Mouse (Mus musculus) liver, embryonic 14.5 days (tissue): ENCODE data around the gene Gm813. TPM values are rescaled to one million over a fixed set of nuclear protein-coding genes. Genes with fewer than 3 reads are reported as not detected.

Experiments used
- ATAC-seq: fragments of 200-750 bp; cut with Nextera tagmentation; 2 replicates; pipeline ENCODE4 v1.8.0; 2017; ENCODE audit warnings: moderate number of reproducible peaks, mild to moderate bottlenecking, moderate library complexity; ENCODE audit not compliant: insufficient read depth
- DNase-seq, 3 experiments: peaks; one replicate each; pipeline ENCODE4 v3.0.0-alpha.2; 2012 to 2013; ENCODE audit warnings: low read depth in 3 of 3, low spot score in 3 of 3
- H3K27ac ChIP-seq: fragments of 300-500 bp; sonication (generic); 2 replicates; pipeline ENCODE4 v1.5.1; 2014; ENCODE audit warnings: moderate library complexity, mild to moderate bottlenecking, control low read depth, inconsistent platforms
- H3K27me3 ChIP-seq: fragments of 300-500 bp; sonication (generic); 2 replicates; pipeline ENCODE4 v1.6.1; 2014; ENCODE audit warnings: mild to moderate bottlenecking, low read length, moderate library complexity; ENCODE audit not compliant: control insufficient read depth, insufficient read depth
- H3K36me3 ChIP-seq: fragments of 300-500 bp; sonication (generic); replicated peaks from 2 replicates; pipeline ENCODE4 v1.6.1; 2014; ENCODE audit warnings: low read depth; ENCODE audit not compliant: control insufficient read depth, insufficient read depth
- H3K4me1 ChIP-seq, 2 experiments: fragments of 200-500 bp in 1 of 2; fragments of 300-500 bp in 1 of 2; sonication (generic) in 1 of 2; replicated peaks; 2 replicates each; pipeline ENCODE4 v1.6.1; 2012 to 2014; ENCODE audit warnings: antibody characterized with exemption in 1 of 2, inconsistent platforms in 1 of 2, low read length in 1 of 2; ENCODE audit not compliant: control insufficient read depth in 2 of 2, insufficient read depth in 2 of 2
- H3K4me2 ChIP-seq: fragments of 300-500 bp; sonication (generic); 2 replicates; pipeline ENCODE4 v1.6.1; 2014; ENCODE audit warnings: low read depth, mild to moderate bottlenecking, control low read depth, moderate library complexity
- H3K4me3 ChIP-seq, 2 experiments: fragments of 200-500 bp in 1 of 2; fragments of 300-500 bp in 1 of 2; sonication (generic) in 1 of 2; 2 replicates each; pipeline ENCODE4 v1.5.1; 2012 to 2014; ENCODE audit warnings: low read depth in 2 of 2, low read length in 2 of 2, mild to moderate bottlenecking in 2 of 2, control low read depth in 1 of 2, inconsistent platforms in 1 of 2, moderate library complexity in 1 of 2; ENCODE audit not compliant: insufficient read depth in 1 of 2
- H3K9ac ChIP-seq: fragments of 300-500 bp; sonication (generic); replicated peaks from 2 replicates; pipeline ENCODE4 v1.6.1; 2014; ENCODE audit warnings: mild to moderate bottlenecking, control low read depth, moderate library complexity
- H3K9me3 ChIP-seq: fragments of 300-500 bp; sonication (generic); 2 replicates; pipeline ENCODE4 v1.6.1; 2016; ENCODE audit warnings: low read length, mixed read lengths; ENCODE audit not compliant: control insufficient read depth
- CTCF ChIP-seq: IDR thresholded peaks from 2 replicates; pipeline ENCODE4 v1.5.1; 2016; ENCODE audit warnings: antibody characterized with exemption, low read depth, control low read depth
- EP300 ChIP-seq: IDR thresholded peaks from 2 replicates; pipeline ENCODE4 v1.6.1; 2016; ENCODE audit warnings: antibody characterized with exemption, low read depth
- WGBS: fragments of 180-500 bp; shearing (Covaris S2); extraction: QIAGEN DNeasy Blood & Tissue Kit; methylation state at CpG from one replicate; pipeline ENCODE4 v1.1.7; 2014; ENCODE audit not compliant: insufficient replicate concordance; 5-methylcytosine and 5-hydroxymethylcytosine counted together
- polyA plus RNA-seq, 2 experiments: library from polyadenylated mRNA; depleted of rRNA in 1 of 2; stranded (reverse) in 1 of 2; unstranded in 1 of 2; fragments of >200 nt; fragmentation: Nextera tagmentation in 1 of 2; extraction: Ambion mirVana in 1 of 2; gene quantifications; 2 replicates each; pipeline versions ENCODE4 v1.2.1 to v1.2.3; 2012 to 2014

Gene Gm813
- polyA plus RNA-seq, 2 experiments = not detected

DNA sequence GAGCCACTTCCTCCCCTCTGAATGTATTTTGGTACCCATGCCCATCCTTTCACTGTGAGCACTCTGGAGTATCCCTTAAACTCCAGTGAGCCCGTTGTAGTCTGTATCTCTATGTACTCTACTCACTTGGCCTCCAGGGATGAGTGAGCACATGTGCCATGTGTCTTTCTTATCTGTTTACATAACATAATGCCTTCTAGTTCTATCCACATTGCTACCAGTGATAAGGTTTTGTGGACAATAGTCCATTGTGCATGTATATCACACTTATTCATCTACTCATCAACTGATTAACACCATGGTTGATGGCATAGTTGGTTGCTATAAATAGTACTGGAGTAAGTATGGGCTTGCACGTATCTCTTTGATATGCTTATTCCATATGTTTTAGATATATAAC, 12.9 kb downstream of the Gm813 start:
- Histone ChIP-seq H3K36me3 (no peaks in the 10 kb centered on the region), H3K9me3 (no peaks in the 10 kb centered on the region), H3K27ac (peak overlapping the region; percentile 80), H3K27me3 (no peaks in the 10 kb centered on the region), H3K4me3 (no peak overlapping the region), H3K4me1 (peaks cover 22 to 30% of the 10 kb centered on the region in 2 experiments), H3K9ac (no peak overlapping the region), H3K4me2 (no peak overlapping the region)
- peak; percentile 65 for ATAC-seq
- DNase-seq = peak in 2 of 3 experiments; percentile 23 to 29
- TF ChIP-seq EP300 (peak; percentile 57), CTCF (no peak)
- 30% methylated on average over 2 of the region's 2 CpGs for WGBS

DNA sequence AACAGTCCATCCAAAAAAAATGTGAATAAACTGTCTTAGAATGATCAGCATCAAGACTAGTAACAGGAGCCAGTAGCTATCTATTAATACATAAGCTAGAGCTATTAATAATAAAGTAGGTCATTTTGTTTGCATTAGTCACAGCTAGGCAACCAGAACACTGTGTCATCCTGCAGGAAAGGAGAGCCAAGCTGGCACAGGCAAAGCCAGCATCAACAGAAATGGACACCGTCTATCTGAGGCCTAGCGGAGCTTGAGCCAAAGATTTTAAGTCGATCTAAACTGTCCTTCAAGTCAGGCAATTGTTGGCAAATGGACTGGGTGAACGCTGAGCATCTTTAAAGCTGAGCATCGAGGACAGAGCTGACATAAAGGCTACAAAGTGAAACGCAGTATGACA, 15.9 kb downstream of the Gm813 start:
- Histone ChIP-seq H3K4me2 (no peak overlapping the region), H3K27ac (no peak overlapping the region), H3K9ac (no peak overlapping the region), H3K27me3 (no peaks in the 10 kb centered on the region), H3K4me3 (no peak overlapping the region), H3K9me3 (no peaks in the 10 kb centered on the region), H3K36me3 (no peaks in the 10 kb centered on the region), H3K4me1 (peaks cover 14 to 22% of the 10 kb centered on the region in 2 experiments)
- WGBS = 81% methylated on average over 6 of the region's 6 CpGs
- TF ChIP-seq EP300 (no peak), CTCF (no peak)
- DNase-seq (no peak), ATAC-seq (no peak)

DNA sequence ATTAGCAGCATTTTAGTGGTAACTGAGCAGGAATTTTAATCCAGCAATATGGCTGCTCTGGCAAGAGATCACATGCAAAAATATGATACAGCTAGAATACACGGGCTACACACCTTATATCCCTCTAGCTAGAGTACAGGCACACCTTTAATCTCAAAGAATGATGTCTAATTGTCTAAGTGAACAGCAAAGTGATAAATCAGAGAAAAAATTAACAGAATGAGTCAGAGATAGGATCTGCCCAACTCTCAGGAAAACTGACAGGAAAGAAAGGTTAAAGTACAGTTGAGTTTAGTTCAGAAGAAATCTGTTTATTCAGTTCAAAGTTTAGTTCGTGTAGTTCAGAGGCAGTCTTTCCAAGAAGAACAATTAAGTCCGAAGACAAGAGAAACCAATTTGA, 25.5 kb downstream of the Gm813 start:
- TF ChIP-seq CTCF (no peak), EP300 (no peak)
- 64% methylated on average over 3 of the region's 3 CpGs for WGBS
- no peak overlapping the region for H3K27ac ChIP-seq

DNA sequence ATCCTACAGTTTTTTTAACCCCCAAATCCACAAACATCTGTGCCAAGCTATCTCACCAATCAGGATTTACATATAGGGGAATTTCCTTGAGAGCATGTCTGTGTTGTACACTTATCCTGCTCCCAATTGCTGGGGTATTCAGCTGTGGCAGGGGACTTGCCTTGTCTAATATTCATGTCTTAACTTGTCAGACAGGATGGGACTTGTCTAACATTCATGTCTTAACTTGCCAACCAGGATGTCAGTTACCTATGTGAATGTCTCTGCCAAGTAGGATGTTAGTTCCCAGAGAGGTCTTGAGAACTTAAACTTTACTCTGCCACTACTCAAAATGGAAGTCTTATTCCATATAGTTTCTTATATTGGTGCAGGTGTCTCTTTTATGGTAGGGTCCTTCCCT, 27.3 kb downstream of the Gm813 start:
- no peaks in the 10 kb centered on the region for H3K36me3 ChIP-seq
- no peaks in the 10 kb centered on the region for H3K27me3 ChIP-seq
- no peak overlapping the region for H3K4me2 ChIP-seq
- TF ChIP-seq EP300 (no peak), CTCF (no peak)
- H3K9me3 ChIP-seq = no peaks in the 10 kb centered on the region
- DNase-seq = no peak
- H3K4me1 ChIP-seq = no peaks in the 10 kb centered on the region
- H3K9ac ChIP-seq = no peak overlapping the region
- no peak for ATAC-seq
- H3K4me3 ChIP-seq = no peak overlapping the region
- H3K27ac ChIP-seq = no peak overlapping the region

More for the DNA sequence above, 25.5 kb downstream of the Gm813 start:
- ATAC-seq (no peak), DNase-seq (no peak)
- Histone ChIP-seq H3K9ac (no peak overlapping the region), H3K4me2 (no peak overlapping the region), H3K27me3 (no peaks in the 10 kb centered on the region), H3K9me3 (no peaks in the 10 kb centered on the region), H3K4me3 (no peak overlapping the region), H3K4me1 (no peaks in the 10 kb centered on the region), H3K36me3 (no peaks in the 10 kb centered on the region)

DNA sequence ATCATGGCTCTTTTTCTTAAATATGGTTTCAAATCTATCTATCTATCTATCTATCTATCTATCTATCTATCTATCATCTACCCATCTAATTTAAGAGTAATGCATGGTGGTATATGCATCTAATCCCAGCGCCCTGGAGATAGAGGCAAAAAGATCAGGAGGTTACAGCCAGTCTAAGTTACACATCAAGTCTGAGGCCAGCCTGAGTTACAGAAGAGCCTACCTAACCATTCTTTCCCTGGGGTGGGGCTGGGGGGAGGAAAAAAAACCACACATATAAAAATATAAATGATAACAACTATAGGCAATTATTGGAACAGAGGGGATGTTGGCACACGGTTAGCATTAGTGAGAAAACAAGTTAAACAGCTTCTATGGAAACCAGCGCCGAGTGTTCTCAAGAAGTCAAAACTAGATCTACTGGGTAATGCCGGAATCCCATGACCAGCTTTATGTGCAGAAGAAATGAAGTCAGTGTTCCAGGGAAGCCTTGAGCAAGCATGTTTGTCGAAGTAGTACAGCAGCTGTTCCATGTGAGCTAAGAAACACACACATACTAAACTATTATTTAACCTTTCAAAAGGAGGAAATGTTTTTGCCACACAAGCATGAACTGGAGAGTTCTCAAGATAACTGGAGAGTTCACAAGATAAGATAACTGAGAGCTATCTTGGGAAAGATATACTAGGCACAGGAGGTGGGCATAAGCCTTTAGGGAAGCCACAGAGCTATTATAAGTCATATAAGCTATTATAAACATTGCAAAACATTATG, 42.6 kb downstream of the Gm813 start:
- no peaks in the 10 kb centered on the region for H3K36me3 ChIP-seq
- H3K4me2 ChIP-seq = no peak overlapping the region
- TF ChIP-seq EP300 = no peak
- TF ChIP-seq CTCF = no peak
- DNase-seq (no peak), ATAC-seq (no peak)
- no peaks in the 10 kb centered on the region for H3K9me3 ChIP-seq
- no peak overlapping the region for H3K9ac ChIP-seq
- no peaks in the 10 kb centered on the region for H3K27me3 ChIP-seq
- no peaks in the 10 kb centered on the region for H3K4me1 ChIP-seq
- H3K27ac ChIP-seq = no peak overlapping the region
- WGBS = 71% methylated on average over 6 of the region's 6 CpGs
- no peak overlapping the region for H3K4me3 ChIP-seq
